Mouse (Mus musculus): ENCODE data around the gene Dad1.

Gene Dad1

GRCm38 (mm10) chr14:54204786-54205185 lies 49.1 kb downstream of the Dad1 start:
- no peak for DNase-seq

GRCm38 (mm10) chr14:54204311-54204710 lies 49.6 kb downstream of the Dad1 start:
- no peak for DNase-seq

GRCm38 (mm10) chr14:54203776-54204175 lies 50.1 kb downstream of the Dad1 start:
- DNase-seq = no peak

GRCm38 (mm10) chr14:54203207-54203606 lies 50.7 kb downstream of the Dad1 start:
- no peak for DNase-seq

GRCm38 (mm10) chr14:54200363-54200762 lies 53.5 kb downstream of the Dad1 start:
- no peak for DNase-seq

GRCm38 (mm10) chr14:54199662-54200061 lies 54.2 kb downstream of the Dad1 start:
- DNase-seq = no peak

- DNase-seq = no peak
Measured at GRCm38 (mm10) chr14:54197740-54198139, 56.2 kb downstream of the Dad1 start.

GRCm38 (mm10) chr14:54195838-54196423 lies 58.0 kb downstream of the Dad1 start:
- no peak for DNase-seq

- no peak for DNase-seq
Measured at GRCm38 (mm10) chr14:54193354-54194133, 60.4 kb downstream of the Dad1 start.

- DNase-seq = no peak
Measured at GRCm38 (mm10) chr14:54192462-54192847, 61.4 kb downstream of the Dad1 start.

- no peak for DNase-seq
Measured at GRCm38 (mm10) chr14:54191594-54192461, 62.1 kb downstream of the Dad1 start.

- DNase-seq = no peak
Measured at GRCm38 (mm10) chr14:54191026-54191390, 62.9 kb downstream of the Dad1 start.

GRCm38 (mm10) chr14:54190305-54191025 lies 63.4 kb downstream of the Dad1 start:
- no peak for DNase-seq

- DNase-seq = no peak
Measured at GRCm38 (mm10) chr14:54189255-54189654, 64.6 kb downstream of the Dad1 start.

GRCm38 (mm10) chr14:54187211-54187610 lies 66.7 kb downstream of the Dad1 start:
- no peak for DNase-seq

Measured in lung, adult 18-20 months (tissue).